Comparison of ENCODE assay signal across 15 mouse cellular contexts in genomic region chr3:132651776-132652175, GRCm38 (mm10). TPM values are rescaled to one million over a fixed set of nuclear protein-coding genes. Genes with fewer than 3 reads are reported as not detected.
DNase-seq lines count a peak whose midpoint lies in the region; ATAC-seq and TF ChIP-seq lines count a peak whose summit lies in the region.
"Had no signal": no experiment of that assay in that cellular context is flagged by ENCODE, and none has a peak within 500 bp of the region (broad histone marks: within the 10 kb centered on the region; RNA-seq: fewer than 3 reads in every experiment).

No protein-coding gene starts in this region.

- no peak overlapping the region for H3K9ac ChIP-seq in forebrain, embryonic 14.5 days (ENCODE audit: low read length)
- no peak overlapping the region for H3K9ac ChIP-seq in forebrain, embryonic 11.5 days (ENCODE audit: low read length)
- no peak overlapping the region for H3K9ac ChIP-seq in stomach, postnatal 0 days (ENCODE audit: low read length)

- peak; percentile 29; the same call in 1 of the 2 replicates for ATAC-seq in forebrain, embryonic 14.5 days
- no peak for ATAC-seq in forebrain, embryonic 11.5 days (replicated peaks; ENCODE audit: low FRiP score)
- ATAC-seq in stomach, postnatal 0 days (ENCODE audit: low FRiP score, low TSS enrichment) = peak; percentile 21; the same call in 1 of the 2 replicates

- no peaks in the 10 kb centered on the region for H3K27me3 ChIP-seq in forebrain, embryonic 14.5 days (replicated peaks; ENCODE audit: control insufficient read depth, insufficient read depth, low read length)
- no peaks in the 10 kb centered on the region for H3K27me3 ChIP-seq in forebrain, embryonic 11.5 days (ENCODE audit: control insufficient read depth, insufficient read depth, low read length)
- H3K27me3 ChIP-seq in stomach, postnatal 0 days (ENCODE audit: control insufficient read depth, insufficient read depth, low read length) = no peaks in the 10 kb centered on the region

- no peak overlapping the region for H3K4me2 ChIP-seq in forebrain, embryonic 14.5 days (ENCODE audit: low read length)
- H3K4me2 ChIP-seq in forebrain, embryonic 11.5 days (ENCODE audit: low read depth, low read length, severe bottlenecking) = no peak overlapping the region
- no peak overlapping the region for H3K4me2 ChIP-seq in stomach, postnatal 0 days (replicated peaks; ENCODE audit: low read depth)

- peak; percentile 51 for DNase-seq in forebrain, embryonic 14.5 days (ENCODE audit: low spot score)
- no peak for DNase-seq in forebrain, embryonic 11.5 days (ENCODE audit: low spot score)
- peak; percentile 6 for DNase-seq in right cerebral cortex, postnatal 4 days
- DNase-seq in right cerebral cortex, postnatal 25 days = no peak
- DNase-seq in heart, postnatal 4 days = peak; percentile 10
- DNase-seq in stomach, postnatal 0 days (ENCODE audit: low spot score) = peak; percentile 27
- DNase-seq in left cerebral cortex, postnatal 14 days (ENCODE audit: low spot score in 2 of 2) = no peak
- no peak for DNase-seq in left cerebral cortex, postnatal 4 days
- DNase-seq: cerebellum, adult 11-12 months; kidney, postnatal 25 days had no signal

- H3K9me3 ChIP-seq in forebrain, embryonic 14.5 days (replicated peaks; ENCODE audit: control insufficient read depth, low read length) = no peaks in the 10 kb centered on the region
- H3K9me3 ChIP-seq in forebrain, embryonic 11.5 days (ENCODE audit: control insufficient read depth, low read length) = no peaks in the 10 kb centered on the region
- no peaks in the 10 kb centered on the region for H3K9me3 ChIP-seq in stomach, postnatal 0 days (ENCODE audit: control insufficient read depth, low read length)
- H3K9me3 ChIP-seq: midbrain, embryonic 10.5 days had no signal

- H3K27ac ChIP-seq in forebrain, embryonic 14.5 days (ENCODE audit: low read depth, low read length) = no peak overlapping the region
- H3K27ac ChIP-seq in forebrain, embryonic 11.5 days (ENCODE audit: low read depth, low read length) = no peak overlapping the region
- no peak overlapping the region for H3K27ac ChIP-seq in stomach, postnatal 0 days (replicated peaks)
- H3K27ac ChIP-seq: midbrain, embryonic 10.5 days had no signal

- intact Hi-C loops in left cerebral cortex, postnatal 14 days (cut with DNase I) = no loop called here
- intact Hi-C loops in left cerebral cortex, postnatal 4 days (cut with DNase I) = no loop called here

- H3K4me3 ChIP-seq in forebrain, embryonic 14.5 days (ENCODE audit: low read depth, low read length) = no peak overlapping the region
- H3K4me3 ChIP-seq in forebrain, embryonic 11.5 days (ENCODE audit: low read depth, low read length) = no peak overlapping the region
- H3K4me3 ChIP-seq in stomach, postnatal 0 days (ENCODE audit: low read depth, low read length) = no peak overlapping the region
- H3K4me3 ChIP-seq: erythroblast, embryonic 14.5 days; midbrain, embryonic 10.5 days had no signal

- no peak for TF ChIP-seq EP300 in stomach, postnatal 0 days (optimal IDR thresholded peaks at IDR 0.05)

- no peaks in the 10 kb centered on the region for H3K36me3 ChIP-seq in forebrain, embryonic 14.5 days (ENCODE audit: control insufficient read depth, insufficient read depth, low read length)
- no peaks in the 10 kb centered on the region for H3K36me3 ChIP-seq in forebrain, embryonic 11.5 days (ENCODE audit: control insufficient read depth, insufficient read depth, low read length)
- no peaks in the 10 kb centered on the region for H3K36me3 ChIP-seq in stomach, postnatal 0 days (ENCODE audit: control insufficient read depth, insufficient read depth, low read length)

- no peaks in the 10 kb centered on the region for H3K4me1 ChIP-seq in forebrain, embryonic 14.5 days (ENCODE audit: control insufficient read depth, insufficient read depth, low read length)
- no peaks in the 10 kb centered on the region for H3K4me1 ChIP-seq in forebrain, embryonic 11.5 days (replicated peaks; ENCODE audit: control insufficient read depth, insufficient read depth, low read length)
- H3K4me1 ChIP-seq in stomach, postnatal 0 days (replicated peaks; ENCODE audit: control insufficient read depth, insufficient read depth) = no peaks in the 10 kb centered on the region
- H3K4me1 ChIP-seq: midbrain, embryonic 10.5 days had no signal

- WGBS in forebrain, embryonic 14.5 days = 79% methylated on average over 3 of the region's 3 CpGs
- 85% methylated on average over 3 of the region's 3 CpGs for WGBS in forebrain, embryonic 11.5 days
- 34% methylated on average over 3 of the region's 3 CpGs for WGBS in stomach, postnatal 0 days

- no peak for TF ChIP-seq CTCF in stomach, postnatal 0 days (IDR thresholded peaks at IDR 0.05; ENCODE audit: low read depth)

RNA-seq across cellular contexts. Expression of gene Gimd1, which starts 22.2 kb away (rescaled TPM):
- polyA plus RNA-seq in forebrain, embryonic 14.5 days (2014; fragmentation: Nextera tagmentation; extraction: Ambion mirVana) = not detected in 2 replicates
- polyA plus RNA-seq in forebrain, embryonic 11.5 days (2014; fragmentation: Nextera tagmentation; extraction: Ambion mirVana) = not detected in 2 replicates
- total RNA-seq in heart, postnatal 4 days (2021) = not detected
- 0.11 and 0.24 TPM in 2 replicates for polyA plus RNA-seq in stomach, postnatal 0 days (2015; fragmentation: Nextera tagmentation; extraction: Ambion mirVana)
- not detected for total RNA-seq in left cerebral cortex, postnatal 14 days (2021)
- not detected for total RNA-seq in left cerebral cortex, postnatal 4 days (2021)
- total RNA-seq: left cerebral cortex, postnatal 36 days had no signal
- polyA plus RNA-seq: erythroblast, embryonic 14.5 days; heart, embryonic 16.5 days; midbrain, embryonic 10.5 days; neural tube, embryonic 14.5 days had no signal

RNA-seq across cellular contexts. Expression of gene Tbck, which starts 32.2 kb away (rescaled TPM):
- 21.9 and 25.3 TPM in 2 replicates for polyA plus RNA-seq in forebrain, embryonic 14.5 days (2014; fragmentation: Nextera tagmentation; extraction: Ambion mirVana)
- 22.7 and 25.5 TPM in 2 replicates for polyA plus RNA-seq in forebrain, embryonic 11.5 days (2014; fragmentation: Nextera tagmentation; extraction: Ambion mirVana)
- total RNA-seq in heart, postnatal 4 days (2021) = 10 to 100 TPM; 15.8 to 17.0 TPM
- 8.5 and 9.2 TPM in 2 replicates for polyA plus RNA-seq in stomach, postnatal 0 days (2015; fragmentation: Nextera tagmentation; extraction: Ambion mirVana)
- 10 to 100 TPM; 33.1 to 33.7 TPM for total RNA-seq in left cerebral cortex, postnatal 14 days (2021)
- total RNA-seq in left cerebral cortex, postnatal 4 days (2021) = 10 to 100 TPM; 39.6 to 41.2 TPM

RNA-seq across cellular contexts. Expression of gene Aimp1, which starts 32.4 kb away (rescaled TPM):
- polyA plus RNA-seq in forebrain, embryonic 14.5 days (2014; fragmentation: Nextera tagmentation; extraction: Ambion mirVana) = 76.2 and 78.2 TPM in 2 replicates
- 75.2 and 87.1 TPM in 2 replicates for polyA plus RNA-seq in forebrain, embryonic 11.5 days (2014; fragmentation: Nextera tagmentation; extraction: Ambion mirVana)
- total RNA-seq in heart, postnatal 4 days (2021) = 10 to 100 TPM; 52.8 to 53.2 TPM
- 55.4 and 59.2 TPM in 2 replicates for polyA plus RNA-seq in stomach, postnatal 0 days (2015; fragmentation: Nextera tagmentation; extraction: Ambion mirVana)
- total RNA-seq in left cerebral cortex, postnatal 14 days (2021) = 10 to 100 TPM; 42.0 to 43.7 TPM
- total RNA-seq in left cerebral cortex, postnatal 4 days (2021) = 10 to 100 TPM; 56.6 to 61.7 TPM

Comparison
In these comparisons a context has a peak if more than half of its experiments do, and no peak if none do; other contexts are left out.
1. DNase-seq: peak in forebrain, embryonic 14.5 days (single experiment), right cerebral cortex, postnatal 4 days (single experiment), heart, postnatal 4 days (single experiment) and stomach, postnatal 0 days (single experiment); none in forebrain, embryonic 11.5 days (single experiment), right cerebral cortex, postnatal 25 days (single experiment), left cerebral cortex, postnatal 14 days (0 of 2) and left cerebral cortex, postnatal 4 days (single experiment).